Mouse (Mus musculus): ENCODE measurements around the gene Zbtb46.

GRCm38 (mm10) chr2:181381631-181382306, 77.5 kb downstream of the Zbtb46 start:
- TF ChIP-seq CTCF (conservative IDR thresholded peaks at IDR 0.05; ENCODE audit: insufficient read depth, insufficient read length, low read depth, low read length) (no peak), POLR2A (IDR thresholded peaks at IDR 0.05; ENCODE audit: low read depth, low read length) (no peak)

Data from kidney, adult 2 months (tissue).